Mouse (Mus musculus) urinary bladder, adult 18-20 months (tissue): ENCODE measurements around the gene Il22ra2.

ENCODE experiments used
- DNase-seq, 2 experiments: peaks; one replicate each; pipeline ENCODE4 v3.0.0; 2022; ENCODE audit warnings: low spot score in 2 of 2, mixed read lengths in 2 of 2

Il22ra2 gene

GRCm38 (mm10) chr10:19621408-19622048, at the start of gene Il22ra2:
Gene Il22ra2 (plus strand): TSS chr10:19621998.
- no peak for DNase-seq

GRCm38 (mm10) chr10:19577571-19577970, 44.2 kb upstream of the Il22ra2 start:
- DNase-seq: no peak

DNA sequence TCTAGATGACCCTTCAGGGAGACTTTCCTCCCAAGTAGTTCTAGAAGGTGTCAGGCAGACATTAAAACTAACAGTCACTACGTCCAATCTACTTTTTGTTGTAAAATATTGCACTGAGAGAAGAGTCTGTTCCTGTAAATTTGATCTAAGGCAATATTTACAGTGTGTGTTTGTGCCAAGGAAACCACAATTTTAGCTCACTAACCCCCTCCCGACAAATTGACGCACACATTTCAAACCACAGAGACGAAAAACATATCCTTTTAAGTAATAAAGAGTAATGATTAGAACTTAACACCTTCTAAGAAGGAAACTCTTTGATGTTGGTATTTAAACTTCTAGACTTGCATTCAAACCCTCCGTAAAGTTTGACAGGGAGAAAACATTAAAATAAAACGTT, 43.8 kb upstream of the Il22ra2 start:
- no peak for DNase-seq

DNA sequence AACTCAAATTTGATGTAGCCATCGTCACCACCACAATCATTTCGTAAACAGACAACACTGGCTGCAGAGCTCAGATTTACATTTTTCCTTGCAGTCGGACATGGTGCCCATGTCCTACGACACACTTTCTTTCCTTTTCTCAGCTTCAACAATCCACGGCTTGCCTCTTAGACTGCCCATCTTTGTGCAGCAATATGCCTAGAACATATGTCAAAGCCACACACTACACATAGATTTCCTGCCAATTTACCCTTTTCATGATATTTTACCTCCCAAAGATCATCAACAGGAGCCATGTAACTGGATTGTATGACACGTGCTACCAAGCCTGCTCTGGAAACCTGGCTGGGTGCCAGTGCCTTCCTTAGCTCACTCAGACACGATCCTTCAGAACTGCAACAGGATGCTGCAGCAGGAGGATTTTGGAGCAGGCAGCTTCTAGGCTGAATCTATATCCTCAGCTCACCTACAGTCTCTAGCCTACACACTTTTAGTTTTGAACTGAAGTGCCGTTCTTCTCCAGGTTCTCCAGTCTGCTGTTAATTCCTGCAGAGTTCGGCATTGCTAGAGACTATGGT, 43.3 kb upstream of the Il22ra2 start:
- DNase-seq: no peak

DNA sequence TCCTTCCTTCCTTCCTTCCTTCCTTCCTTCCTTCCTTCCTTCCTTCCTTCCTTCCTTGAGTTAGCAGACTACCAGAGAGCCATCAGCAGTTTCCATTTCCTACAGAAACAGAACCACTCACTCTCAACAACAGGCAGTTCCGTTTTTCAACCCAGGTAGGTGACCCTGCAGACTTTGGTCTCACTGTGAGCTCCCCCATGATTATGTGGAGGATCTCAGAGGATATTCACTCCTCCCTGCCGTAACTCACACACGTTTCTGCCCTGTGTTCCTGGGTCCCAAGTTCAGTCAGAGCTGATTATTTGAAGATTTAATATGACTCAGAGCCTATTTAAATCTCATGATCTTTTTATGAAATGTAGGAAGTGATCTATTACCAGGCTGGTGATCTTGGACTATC, 41.1 kb upstream of the Il22ra2 start:
- no peak for DNase-seq

- no peak for DNase-seq
Observed at GRCm38 (mm10) chr10:19581844-19582582, 39.8 kb upstream of the Il22ra2 start.

GRCm38 (mm10) chr10:19582806-19583430, 38.9 kb upstream of the Il22ra2 start:
- DNase-seq: no peak

DNA sequence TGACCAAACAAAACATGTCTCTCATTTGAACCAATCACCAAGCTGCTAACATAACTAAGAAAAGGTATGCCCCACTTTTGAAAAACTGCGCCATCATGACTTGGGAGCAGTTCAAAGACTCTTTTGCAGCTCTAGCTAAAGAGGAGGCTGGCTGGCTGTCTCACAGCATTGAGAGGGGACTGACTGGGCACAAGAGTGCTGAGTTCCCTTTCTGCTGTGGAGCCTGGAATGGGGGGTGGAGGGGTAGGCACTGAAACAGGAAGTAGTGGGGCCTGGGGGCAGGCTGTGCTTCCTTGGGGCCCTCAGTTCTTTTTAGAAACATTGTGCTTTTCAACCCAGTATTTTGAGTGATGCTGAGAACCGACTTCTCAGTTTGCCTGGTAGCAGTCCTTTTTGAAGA, 37.7 kb upstream of the Il22ra2 start:
- no peak for DNase-seq

DNA sequence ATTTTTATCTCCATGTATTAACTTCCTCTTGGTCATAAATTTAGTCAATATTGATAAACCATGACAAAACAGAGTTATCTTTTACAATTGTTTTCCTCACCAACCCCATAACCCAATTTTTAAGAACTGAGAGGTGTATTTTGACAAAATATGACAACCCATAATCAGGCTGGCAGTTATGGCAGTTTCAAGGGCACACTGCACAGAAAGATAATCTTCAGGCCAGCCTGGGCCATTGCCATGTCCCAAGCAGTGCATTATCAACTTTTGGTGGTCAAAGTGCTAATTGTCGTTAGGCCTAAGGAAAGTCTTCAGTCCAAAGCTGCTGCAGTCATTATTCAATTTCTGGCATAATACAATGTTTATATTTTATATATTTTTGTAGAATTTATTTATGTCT, 37.0 kb upstream of the Il22ra2 start:
- no peak for DNase-seq

DNA sequence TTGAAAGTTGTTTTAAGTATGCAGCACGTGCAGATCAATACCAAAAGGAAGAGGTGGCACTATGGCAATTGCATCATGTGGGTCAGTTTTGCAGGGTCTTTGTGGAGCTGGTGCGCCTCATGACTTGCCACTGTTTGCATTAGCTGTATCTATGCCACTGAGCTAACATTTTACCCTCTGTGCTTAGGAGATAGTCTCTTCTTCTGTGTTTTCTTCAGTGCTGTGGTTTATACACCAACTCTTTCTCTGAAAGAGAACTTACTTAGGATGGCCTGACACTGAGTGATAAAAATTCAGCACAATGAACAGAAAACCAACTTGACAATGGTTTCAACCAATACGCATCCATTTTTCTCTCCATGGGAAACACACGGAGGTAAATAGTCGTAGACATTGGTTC, 35.9 kb upstream of the Il22ra2 start:
- DNase-seq: no peak

DNA sequence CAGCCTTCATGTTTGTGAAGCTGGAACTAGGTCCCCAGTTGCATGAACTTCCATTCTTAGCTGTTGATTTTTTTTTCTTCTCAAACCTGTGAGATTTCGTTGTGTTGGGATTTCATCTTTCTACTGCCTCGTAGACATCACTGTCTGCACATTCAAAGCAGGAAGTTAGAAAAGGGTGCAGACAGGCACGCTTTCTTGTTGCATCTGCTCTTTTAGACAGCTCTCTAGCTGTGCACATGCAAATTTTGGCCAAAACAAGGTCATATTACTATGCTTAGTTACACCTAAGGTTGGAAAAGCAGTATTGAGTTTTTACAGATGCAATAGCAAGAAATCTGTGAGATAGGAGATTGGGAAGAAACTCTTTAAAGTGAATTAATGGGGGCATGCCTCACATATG, 34.5 kb upstream of the Il22ra2 start:
- DNase-seq: no peak

DNA sequence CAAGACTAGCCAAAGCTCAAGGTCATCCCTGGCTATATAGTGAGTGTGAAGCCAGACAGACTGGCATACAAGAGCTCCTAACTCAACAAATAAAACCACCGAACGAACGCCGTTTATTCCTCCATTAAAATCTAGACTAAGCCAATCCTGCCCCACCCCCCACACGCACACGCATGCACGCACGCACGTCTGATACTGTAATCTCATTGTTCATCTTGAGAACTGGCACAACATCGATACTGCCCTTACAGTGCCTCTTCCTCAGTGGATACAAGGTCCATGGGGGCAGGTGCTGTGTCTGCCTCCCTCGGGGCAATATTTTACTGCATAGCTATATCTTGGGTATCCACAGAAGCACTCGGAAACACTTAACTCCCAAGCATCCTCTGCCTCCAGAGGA, 32.2 kb upstream of the Il22ra2 start:
- DNase-seq: no peak

DNA sequence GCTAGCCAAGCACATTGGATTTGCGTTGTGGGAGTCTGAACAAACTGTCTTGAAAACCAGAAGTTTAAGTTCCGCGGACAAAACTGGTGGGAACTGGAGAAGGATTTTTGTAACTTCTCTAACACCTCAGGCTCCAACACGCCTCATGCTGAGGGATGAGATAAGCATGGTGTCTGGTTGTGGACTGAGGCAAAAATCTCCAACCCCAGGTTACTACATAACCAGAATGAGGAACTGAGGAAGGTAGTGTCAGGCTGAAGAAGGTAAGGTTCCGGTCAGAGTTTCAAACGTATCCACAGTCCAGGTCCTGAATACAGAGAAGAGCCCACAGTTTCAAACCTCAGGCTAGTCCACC, 30.5 kb upstream of the Il22ra2 start:
- DNase-seq: no peak

DNA sequence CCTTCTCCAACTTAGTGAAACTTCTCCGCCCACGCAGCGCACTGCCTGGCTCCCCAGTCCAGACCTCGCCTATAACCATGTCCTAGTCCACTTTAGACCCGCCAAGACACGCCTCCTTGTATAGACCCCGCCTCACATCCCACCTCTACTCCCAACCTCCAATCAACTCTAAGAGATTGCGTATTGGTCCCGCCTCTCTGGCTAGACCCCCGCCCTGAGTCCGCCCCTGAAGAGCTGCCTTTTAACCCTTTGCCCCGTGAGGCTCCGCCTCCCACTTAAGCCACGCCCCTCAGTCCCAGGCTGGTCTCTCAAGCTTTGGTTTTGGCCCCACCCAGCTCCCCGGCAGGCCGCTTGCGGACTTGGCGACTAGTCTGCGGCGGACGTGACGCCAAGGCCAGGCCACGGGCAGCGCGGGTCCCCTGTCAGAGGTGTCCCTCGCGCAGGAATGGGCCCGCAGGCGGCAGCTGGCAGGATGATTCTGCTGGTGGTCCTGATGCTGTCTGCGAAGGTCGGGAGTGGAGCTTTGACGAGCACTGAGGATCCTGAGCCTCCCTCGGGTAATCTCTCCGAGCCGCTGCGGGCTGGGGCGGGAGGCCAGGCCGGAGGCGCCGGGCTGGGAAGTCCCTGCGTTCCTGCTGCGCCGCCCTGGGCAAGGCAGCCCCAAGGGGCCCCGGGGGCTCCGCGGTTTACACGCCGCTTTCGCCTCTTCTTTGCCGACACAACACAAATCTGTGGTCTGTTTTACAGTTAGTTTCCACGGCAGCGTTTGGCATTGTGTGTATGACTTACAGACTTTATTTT, 30.0 kb upstream of the Il22ra2 start, which contains the start of gene Ifngr1:
Gene Ifngr1, plus strand, starts transcription at position 309 of the 801 bp plus-strand sequence.
- peak; percentile 99 for DNase-seq

GRCm38 (mm10) chr10:19592556-19592955, 29.2 kb upstream of the Il22ra2 start:
- DNase-seq: no peak

DNA sequence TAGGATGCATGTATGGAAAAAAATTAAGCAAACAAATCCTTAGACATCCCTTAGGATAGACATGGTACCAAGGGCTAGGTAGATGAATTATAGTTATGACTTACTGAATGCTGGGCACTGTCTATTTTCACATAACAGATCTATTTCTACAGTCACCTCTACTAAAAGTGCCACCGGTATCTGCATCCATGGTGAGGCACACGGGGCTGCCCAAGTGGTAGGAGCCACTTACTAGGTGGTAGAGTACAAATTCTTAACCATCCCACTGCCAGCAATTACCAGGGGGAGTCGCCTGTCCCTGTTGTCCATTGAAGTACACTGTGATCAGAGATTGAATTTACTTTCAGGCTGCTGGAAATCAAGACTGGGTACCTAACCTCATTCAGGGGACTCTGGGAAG, 28.5 kb upstream of the Il22ra2 start:
- DNase-seq: no peak

DNA sequence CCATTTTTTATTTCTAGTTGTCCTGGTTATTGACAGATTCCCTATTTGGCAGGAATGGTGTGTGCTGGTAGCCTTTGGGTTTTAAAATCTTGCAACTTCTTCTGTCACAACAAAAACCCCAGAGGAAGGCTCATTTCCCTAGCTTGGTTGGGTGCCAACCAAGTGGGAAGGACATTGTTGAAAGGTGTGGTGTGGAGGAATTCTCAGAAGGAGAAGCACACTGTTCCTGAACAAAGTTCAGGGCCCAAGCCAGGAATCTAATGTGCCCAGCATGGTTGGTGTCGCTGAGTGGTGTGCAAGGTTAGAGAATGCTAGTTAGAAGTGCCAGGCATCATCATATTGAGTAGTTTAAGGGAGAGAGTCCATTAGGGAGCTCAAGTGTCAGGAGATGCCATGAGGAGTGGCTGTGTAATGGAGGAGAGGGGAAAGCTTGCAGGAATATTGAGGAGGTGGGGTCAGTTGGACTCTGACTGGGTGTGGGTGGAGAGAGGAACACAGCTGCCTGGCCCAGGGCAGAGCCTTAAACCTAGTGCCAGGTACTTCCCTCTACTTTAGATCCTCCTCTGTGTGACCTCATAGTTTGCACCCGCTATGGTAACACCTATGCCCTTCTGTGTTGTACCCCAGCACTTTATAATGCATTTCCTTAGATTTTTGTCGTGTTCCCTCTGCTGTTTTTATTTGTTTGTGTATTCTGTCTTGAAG, 27.4 kb upstream of the Il22ra2 start:
- no peak for DNase-seq

GRCm38 (mm10) chr10:19596866-19597265, 24.9 kb upstream of the Il22ra2 start:
- DNase-seq: no peak

- DNase-seq: no peak
Observed at GRCm38 (mm10) chr10:19598091-19598490, 23.7 kb upstream of the Il22ra2 start.

DNA sequence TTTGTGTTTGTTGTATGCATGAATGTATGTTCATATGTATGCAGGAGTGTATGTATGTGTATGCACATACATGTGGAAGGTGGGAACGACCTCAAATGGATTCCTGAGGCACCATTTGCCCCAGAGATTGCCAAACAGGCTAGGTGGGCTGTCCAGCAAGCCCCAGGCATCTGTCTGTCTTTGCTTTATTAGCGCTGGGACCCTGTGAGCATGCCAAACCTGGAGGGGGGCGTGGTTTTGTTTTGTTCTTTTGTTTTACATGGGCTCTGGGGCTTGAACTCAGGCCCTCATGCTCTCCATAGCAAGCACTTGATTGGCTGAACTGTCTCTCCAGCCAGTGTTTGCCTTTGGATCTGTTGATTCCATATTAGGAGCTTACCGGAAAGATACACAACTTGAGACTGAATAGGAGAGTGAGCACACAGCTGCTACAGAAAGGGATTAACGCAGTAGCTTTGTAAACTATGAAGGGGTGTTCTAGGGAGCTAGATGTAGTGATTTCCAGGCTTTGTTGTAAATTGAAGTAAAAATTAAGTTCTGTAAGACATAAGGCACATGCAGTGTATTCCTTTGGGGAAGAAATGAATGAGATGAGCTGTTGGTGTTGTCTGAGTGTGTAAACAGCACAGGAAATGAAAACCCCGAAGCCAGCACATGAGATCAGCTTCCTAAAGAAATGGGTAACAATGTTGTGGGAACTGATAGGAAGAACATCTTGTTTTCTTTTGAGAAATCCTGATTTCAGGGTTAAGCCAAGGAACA, 22.3 kb upstream of the Il22ra2 start:
- no peak for DNase-seq

GRCm38 (mm10) chr10:19600093-19600420, 21.7 kb upstream of the Il22ra2 start:
- DNase-seq: no peak
